In genomic region chr2:165858453-165859384, GRCm38 (mm10) we compare ENCODE assay signal across 8 mouse cellular contexts. TPM values are rescaled to one million over a fixed set of nuclear protein-coding genes. Genes with fewer than 3 reads are reported as not detected.
A peak's percentile ranks its signal among the peaks of the same experiment; 100 is the strongest.
DNase-seq lines count a peak whose midpoint lies in the region; ATAC-seq and TF ChIP-seq lines count a peak whose summit lies in the region.

No protein-coding gene starts in this region.

- WGBS in lung, embryonic 15.5 days = 18% methylated on average over 12 of the region's 12 CpGs
- WGBS in heart, embryonic 10.5 days = 23% methylated on average over 12 of the region's 12 CpGs
- WGBS in neural tube, embryonic 11.5 days = 7% methylated on average over 12 of the region's 12 CpGs

- no peak for DNase-seq in lung, postnatal 14 days
- DNase-seq in heart, embryonic 10.5 days (ENCODE audit: low spot score) = no peak
- DNase-seq in kidney, postnatal 4 days = peak; percentile 44 to 67
- DNase-seq in neural tube, embryonic 11.5 days (ENCODE audit: low spot score) = peak; percentile 58
- DNase-seq in layer of hippocampus, postnatal 25 days (ENCODE audit: extremely low spot score in 1 of 2, low spot score in 1 of 2) = no peak

- TF ChIP-seq CTCF in cortical plate, adult 2 months (IDR thresholded peaks at IDR 0.05; ENCODE audit: extremely low read depth, insufficient read depth, low read length) = no peak

- ATAC-seq in lung, embryonic 15.5 days (ENCODE audit: borderline replicate concordance, extremely low read depth, low FRiP score, low TSS enrichment) = no peak
- no peak for ATAC-seq in neural tube, embryonic 11.5 days (ENCODE audit: insufficient read depth, low FRiP score, low TSS enrichment)
- no peak for ATAC-seq in erythroblast, adult 5-6 weeks (replicated peaks; ENCODE audit: low FRiP score, poor library complexity, severe bottlenecking)

- H3K4me3 ChIP-seq in lung, embryonic 15.5 days = 0 out of 2 replicates have a peak overlapping the region, but pooled peaks have one; percentile 6
- H3K4me3 ChIP-seq in cortical plate, adult 2 months (ENCODE audit: insufficient read depth, low read length) = no peak overlapping the region
- peak overlapping the region; percentile 41 for H3K4me3 ChIP-seq in heart, embryonic 10.5 days
- no peak overlapping the region for H3K4me3 ChIP-seq in neural tube, embryonic 11.5 days (ENCODE audit: low read depth, low read length)

- no peak for TF ChIP-seq POLR2A in cortical plate, adult 2 months (IDR thresholded peaks at IDR 0.05; ENCODE audit: extremely low read depth, insufficient read depth, low read length)

- peaks cover 77% of the 10 kb centered on the region for H3K4me1 ChIP-seq in lung, embryonic 15.5 days
- peaks cover 39% of the 10 kb centered on the region for H3K4me1 ChIP-seq in cortical plate, adult 2 months (ENCODE audit: control insufficient read depth, insufficient read depth, low read length)
- peaks cover 81% of the 10 kb centered on the region for H3K4me1 ChIP-seq in heart, embryonic 10.5 days
- H3K4me1 ChIP-seq in neural tube, embryonic 11.5 days (ENCODE audit: control insufficient read depth, insufficient read depth, low read length) = peaks cover 62% of the 10 kb centered on the region

- peak overlapping the region; percentile 38; the same call in 1 of the 2 replicates for H3K9ac ChIP-seq in lung, embryonic 15.5 days
- H3K9ac ChIP-seq in neural tube, embryonic 11.5 days (ENCODE audit: low read length) = peak overlapping the region; percentile 47

- no peaks in the 10 kb centered on the region for H3K27me3 ChIP-seq in lung, embryonic 15.5 days
- H3K27me3 ChIP-seq in heart, embryonic 10.5 days (ENCODE audit: insufficient read depth, poor library complexity, severe bottlenecking) = no peaks in the 10 kb centered on the region
- H3K27me3 ChIP-seq in neural tube, embryonic 11.5 days (ENCODE audit: control insufficient read depth, insufficient read depth, low read length) = no peaks in the 10 kb centered on the region

- peak overlapping the region; percentile 97 for H3K27ac ChIP-seq in lung, embryonic 15.5 days
- H3K27ac ChIP-seq in cortical plate, adult 2 months (ENCODE audit: insufficient read depth, low read length) = peak overlapping the region; percentile 99
- peak overlapping the region; percentile 85 for H3K27ac ChIP-seq in heart, embryonic 10.5 days
- H3K27ac ChIP-seq in neural tube, embryonic 11.5 days (ENCODE audit: low read depth, low read length) = peak overlapping the region; percentile 85

- no peaks in the 10 kb centered on the region for H3K36me3 ChIP-seq in lung, embryonic 15.5 days
- peaks cover 25% of the 10 kb centered on the region for H3K36me3 ChIP-seq in heart, embryonic 10.5 days
- H3K36me3 ChIP-seq in neural tube, embryonic 11.5 days (ENCODE audit: control insufficient read depth, insufficient read depth, low read length) = no peaks in the 10 kb centered on the region

- no peaks in the 10 kb centered on the region for H3K9me3 ChIP-seq in lung, embryonic 15.5 days
- no peaks in the 10 kb centered on the region for H3K9me3 ChIP-seq in heart, embryonic 10.5 days
- H3K9me3 ChIP-seq in neural tube, embryonic 11.5 days (ENCODE audit: control insufficient read depth, low read length) = no peaks in the 10 kb centered on the region

- peak overlapping the region; percentile 43 for H3K4me2 ChIP-seq in lung, embryonic 15.5 days
- H3K4me2 ChIP-seq in neural tube, embryonic 11.5 days (ENCODE audit: low read depth) = peak overlapping the region; percentile 35

RNA-seq across cellular contexts. Expression of gene Zmynd8, which starts 40.1 kb away (rescaled TPM):
- 44.7 and 46.0 TPM in 2 replicates for polyA plus RNA-seq in lung, embryonic 15.5 days (2015; fragmentation: Nextera tagmentation; extraction: Ambion mirVana)
- polyA plus RNA-seq in cortical plate, adult 2 months (2012; rRNA removed) = 90.5 and 106 TPM in 2 replicates
- polyA plus RNA-seq in heart, embryonic 10.5 days (2016; fragmentation: Nextera tagmentation; extraction: Ambion mirVana) = 57.1 and 58.5 TPM in 2 replicates
- 52.9 and 54.5 TPM in 2 replicates for polyA plus RNA-seq in neural tube, embryonic 11.5 days (2014; fragmentation: Nextera tagmentation; extraction: Ambion mirVana)
- 60.1 and 81.1 TPM in 2 replicates for total RNA-seq in erythroblast, adult 5-6 weeks (2015; ENCODE audit: low replicate concordance)
- 83.9 and 95.3 TPM in 2 replicates for total RNA-seq in erythroblast, adult 5-6 weeks (2017; ENCODE audit: low replicate concordance)
- total RNA-seq in layer of hippocampus, postnatal 25 days (2021) = 100 to 1,000 TPM; 140 to 173 TPM

Comparison
In these comparisons a context has a peak if more than half of its experiments do, and no peak if none do; other contexts are left out.
1. H3K4me3 ChIP-seq: peak in lung, embryonic 15.5 days (single experiment) and heart, embryonic 10.5 days (single experiment); none in cortical plate, adult 2 months (single experiment) and neural tube, embryonic 11.5 days (single experiment).
2. DNase-seq: peak in kidney, postnatal 4 days (2 of 2) and neural tube, embryonic 11.5 days (single experiment); none in lung, postnatal 14 days (single experiment), heart, embryonic 10.5 days (single experiment) and layer of hippocampus, postnatal 25 days (0 of 2).
3. Peak in every context shown above with its lines, with median percentiles within 50 percentile points of each other: H3K27ac ChIP-seq.